Mouse (Mus musculus): ENCODE results near the gene Tomt. TPM values are rescaled to one million over a fixed set of nuclear protein-coding genes. Genes with fewer than 3 reads are reported as not detected.
A peak's percentile ranks its signal among the peaks of the same experiment; 100 is the strongest.

The Tomt gene
- total and polyA plus RNA-seq, 3 experiments = 0.07 to 1.3 (median 1.1) TPM

DNA sequence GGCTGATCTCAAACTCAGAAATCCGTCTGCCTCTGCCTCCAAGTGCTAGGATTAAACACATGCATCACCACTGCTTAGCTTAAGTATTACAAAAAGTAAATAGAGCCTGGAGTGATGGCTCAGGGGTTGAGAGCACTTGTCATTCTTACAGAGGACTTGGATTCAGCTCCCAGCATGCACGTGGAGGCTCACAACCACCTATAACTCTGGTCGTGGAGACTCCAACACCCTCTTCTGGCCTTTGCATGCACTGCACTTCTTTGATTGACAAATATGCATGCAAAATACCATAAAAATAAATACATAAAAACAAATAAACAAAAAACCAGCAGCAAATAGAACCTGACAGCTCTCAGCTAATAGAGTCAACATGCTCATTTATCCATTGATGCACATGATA, 43.9 kb downstream of the Tomt start:
- H3K36me3 ChIP-seq (replicated peaks in 1 of 2; ENCODE audit: control insufficient read depth in 1 of 2, insufficient read depth in 1 of 2, low read length in 1 of 2) = no peaks in the 10 kb centered on the region
- DNase-seq (ENCODE audit: extremely low read depth) = no peak
- peaks cover 4 to 19% of the 10 kb centered on the region in 2 experiments; a peak in 2 of 4 replicates for H3K4me1 ChIP-seq (ENCODE audit: control insufficient read depth in 1 of 2, insufficient read depth in 2 of 2)
- no peak overlapping the region for H3K27ac ChIP-seq (ENCODE audit: insufficient read depth, low read depth)
- TF ChIP-seq CTCF (conservative IDR thresholded peaks at IDR 0.05 in 1 of 2, IDR thresholded peaks at IDR 0.05 in 1 of 2; ENCODE audit: low read depth in 2 of 2, low read length in 2 of 2) (peak in 1 of 2 experiments; percentile 14; a peak in 2 of 4 replicates), ETS1 (conservative IDR thresholded peaks at IDR 0.05; ENCODE audit: low read depth, low read length) (no peak)
- H3K27me3 ChIP-seq (replicated peaks) = no peaks in the 10 kb centered on the region
- H3K79me2 ChIP-seq (replicated peaks; ENCODE audit: control insufficient read depth, extremely low read depth, insufficient read depth, poor library complexity, severe bottlenecking) = no peaks in the 10 kb centered on the region
- no peak overlapping the region for H3K4me2 ChIP-seq (ENCODE audit: insufficient read depth, low read depth, poor library complexity, severe bottlenecking)
- H3K9me3 ChIP-seq (replicated peaks; ENCODE audit: low read length) = peaks cover 3% of the 10 kb centered on the region
- dilution Hi-C loops (cut with MboI; ENCODE audit: extremely low pct_ligation_motif_present, extremely low pct_unique_long_range_greater_than_20kb, low sequenced_read_pairs) = no loop called here
- no peak overlapping the region for H3K9ac ChIP-seq (ENCODE audit: insufficient read depth, low read depth)
- in situ Hi-C loops (cut with MboI; ENCODE audit: low pct_ligation_motif_present, low pct_unique_long_range_greater_than_20kb, low sequenced_read_pairs) = no loop called here
- H3K4me3 ChIP-seq (replicated peaks in 1 of 3; ENCODE audit: low read depth in 2 of 3, low read length in 2 of 3, poor library complexity in 1 of 3) = no peak overlapping the region

DNA sequence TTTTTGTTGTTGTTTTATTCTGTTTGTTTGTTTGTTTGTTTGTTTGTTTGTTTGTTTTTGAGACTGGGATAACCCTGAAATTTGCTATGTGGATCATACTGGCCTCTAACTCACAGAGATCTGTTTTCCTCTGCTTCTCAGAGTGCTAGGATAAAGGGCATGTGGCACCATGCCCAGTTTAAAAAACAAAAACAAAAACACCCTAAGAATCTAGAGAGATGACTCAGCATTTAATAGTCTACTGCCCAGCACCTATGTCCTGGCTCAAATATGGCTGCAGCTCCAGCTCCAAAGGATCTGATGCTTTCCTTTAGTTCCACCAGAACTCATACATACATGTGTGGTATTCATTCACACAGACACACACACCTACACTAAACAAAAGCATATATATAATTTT, 45.2 kb downstream of the Tomt start:
- Histone ChIP-seq H3K4me3 (replicated peaks in 1 of 3; ENCODE audit: low read depth in 2 of 3, low read length in 2 of 3, poor library complexity in 1 of 3) (no peak overlapping the region), H3K27ac (ENCODE audit: insufficient read depth, low read depth) (no peak overlapping the region), H3K9ac (ENCODE audit: insufficient read depth, low read depth) (no peak overlapping the region), H3K36me3 (replicated peaks in 1 of 2; ENCODE audit: control insufficient read depth in 1 of 2, insufficient read depth in 1 of 2, low read length in 1 of 2) (no peaks in the 10 kb centered on the region), H3K79me2 (replicated peaks; ENCODE audit: control insufficient read depth, extremely low read depth, insufficient read depth, poor library complexity, severe bottlenecking) (no peaks in the 10 kb centered on the region), H3K4me1 (ENCODE audit: control insufficient read depth in 1 of 2, insufficient read depth in 2 of 2) (peaks cover 4 to 26% of the 10 kb centered on the region in 2 experiments; a peak in 2 of 4 replicates), H3K4me2 (ENCODE audit: insufficient read depth, low read depth, poor library complexity, severe bottlenecking) (no peak overlapping the region), H3K27me3 (replicated peaks) (no peaks in the 10 kb centered on the region), H3K9me3 (replicated peaks; ENCODE audit: low read length) (peaks cover 3% of the 10 kb centered on the region)
- in situ Hi-C loops (cut with MboI; ENCODE audit: low pct_ligation_motif_present, low pct_unique_long_range_greater_than_20kb, low sequenced_read_pairs) = no loop called here
- no peak for DNase-seq (ENCODE audit: extremely low read depth)
- dilution Hi-C loops (cut with MboI; ENCODE audit: extremely low pct_ligation_motif_present, extremely low pct_unique_long_range_greater_than_20kb, low sequenced_read_pairs) = no loop called here
- 0 out of 2 replicates have a peak, but pooled peaks have one; percentile 45 for TF ChIP-seq MAFK (IDR thresholded peaks at IDR 0.05; ENCODE audit: insufficient replicate concordance, low read length)
- no peak for TF ChIP-seq MXI1 (IDR thresholded peaks at IDR 0.05; ENCODE audit: low read depth, low read length)

DNA sequence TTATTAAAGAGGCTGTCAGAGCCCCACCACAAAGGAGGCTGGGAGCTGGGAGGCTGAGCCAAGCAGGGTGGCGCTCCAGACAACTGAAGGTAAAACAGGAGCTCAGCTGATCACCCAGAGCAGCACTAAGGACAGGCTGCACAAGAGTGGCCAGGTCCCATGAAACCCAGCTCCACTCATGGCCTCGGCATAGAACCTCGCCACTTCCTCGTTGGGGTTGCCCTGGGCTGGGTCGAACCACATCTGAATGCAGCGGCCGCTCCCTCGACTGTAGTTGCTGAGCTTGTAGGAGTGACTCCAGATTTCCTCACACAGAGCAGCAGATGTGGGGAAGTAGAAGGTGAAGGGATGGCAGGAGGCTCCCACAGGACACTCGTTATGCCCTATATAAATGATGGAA, 47.8 kb downstream of the Tomt start:
- Histone ChIP-seq H3K4me1 (ENCODE audit: control insufficient read depth in 1 of 2, insufficient read depth in 2 of 2) (peaks cover 4 to 22% of the 10 kb centered on the region in 2 experiments; a peak in 2 of 4 replicates), H3K4me3 (replicated peaks in 1 of 3; ENCODE audit: low read depth in 2 of 3, low read length in 2 of 3, poor library complexity in 1 of 3) (no peak overlapping the region), H3K27ac (ENCODE audit: insufficient read depth, low read depth) (no peak overlapping the region), H3K9ac (ENCODE audit: insufficient read depth, low read depth) (no peak overlapping the region), H3K79me2 (replicated peaks; ENCODE audit: control insufficient read depth, extremely low read depth, insufficient read depth, poor library complexity, severe bottlenecking) (no peaks in the 10 kb centered on the region), H3K27me3 (replicated peaks) (no peaks in the 10 kb centered on the region), H3K36me3 (replicated peaks in 1 of 2; ENCODE audit: control insufficient read depth in 1 of 2, insufficient read depth in 1 of 2, low read length in 1 of 2) (no peaks in the 10 kb centered on the region), H3K4me2 (ENCODE audit: insufficient read depth, low read depth, poor library complexity, severe bottlenecking) (no peak overlapping the region), H3K9me3 (replicated peaks; ENCODE audit: low read length) (no peaks in the 10 kb centered on the region)
- no peak for TF ChIP-seq ZC3H11A (IDR thresholded peaks at IDR 0.05; ENCODE audit: low read depth, low read length)
- TF ChIP-seq ZKSCAN1 (IDR thresholded peaks at IDR 0.05; ENCODE audit: borderline replicate concordance, low read depth, low read length) = no peak
- no peak for TF ChIP-seq E2F4 (IDR thresholded peaks at IDR 0.05; ENCODE audit: insufficient replicate concordance, low read depth, low read length)
- TF ChIP-seq SMC3 (IDR thresholded peaks at IDR 0.05; ENCODE audit: low read depth, low read length) = no peak
- no peak for TF ChIP-seq KAT2A (IDR thresholded peaks at IDR 0.05; ENCODE audit: insufficient replicate concordance, low read length)
- no peak for TF ChIP-seq ZMIZ1 (IDR thresholded peaks at IDR 0.05; ENCODE audit: low read depth, low read length)
- no peak for TF ChIP-seq CHD1 (IDR thresholded peaks at IDR 0.05; ENCODE audit: low read depth, low read length)
- no peak for TF ChIP-seq SIN3A (IDR thresholded peaks at IDR 0.05; ENCODE audit: low read length)
- TF ChIP-seq USF1 (IDR thresholded peaks at IDR 0.05; ENCODE audit: low read depth, low read length) = no peak
- TF ChIP-seq JUN (IDR thresholded peaks at IDR 0.05; ENCODE audit: insufficient read depth, low read depth, low read length) = no peak
- no peak for TF ChIP-seq BHLHE40 (IDR thresholded peaks at IDR 0.05; ENCODE audit: low read depth, low read length)
- in situ Hi-C loops (cut with MboI; ENCODE audit: low pct_ligation_motif_present, low pct_unique_long_range_greater_than_20kb, low sequenced_read_pairs) = no loop called here
- no peak for DNase-seq (ENCODE audit: extremely low read depth)
- dilution Hi-C loops (cut with MboI; ENCODE audit: extremely low pct_ligation_motif_present, extremely low pct_unique_long_range_greater_than_20kb, low sequenced_read_pairs) = no loop called here

Measured in CH12.LX (cell line).